Mouse (Mus musculus): ENCODE results near the gene 4921517D22Rik. TPM values are rescaled to one million over a fixed set of nuclear protein-coding genes. Genes with fewer than 3 reads are reported as not detected.

4921517D22Rik gene
- polyA plus RNA-seq, 1 experiment: not detected

DNA sequence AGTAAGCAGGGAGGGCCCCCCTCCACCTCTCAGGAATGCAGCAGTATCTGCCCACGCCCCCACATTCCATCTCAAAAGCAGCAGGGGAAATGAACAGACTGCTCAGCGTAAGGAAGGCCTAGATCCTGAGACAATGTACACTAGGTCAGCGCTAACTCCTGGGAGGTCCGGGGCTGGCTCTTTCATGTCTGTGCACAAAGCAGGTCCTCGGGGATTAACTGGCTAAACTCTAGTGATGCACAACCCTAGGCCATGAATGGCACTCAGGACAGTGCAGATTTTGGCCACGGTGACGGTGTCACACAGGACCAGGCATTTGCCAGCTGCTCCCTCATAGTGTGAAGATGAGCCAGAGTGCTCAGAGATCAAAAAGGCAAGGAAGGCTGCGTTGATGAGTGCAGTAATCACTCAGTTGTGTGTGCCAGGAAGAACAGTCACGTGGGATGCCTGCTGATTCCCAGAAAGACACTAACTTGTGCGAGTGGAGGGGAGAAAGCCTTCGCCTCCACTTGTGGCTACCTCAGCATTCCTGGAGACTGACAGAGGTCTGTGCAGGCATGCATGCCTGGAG, 47.1 kb downstream of the 4921517D22Rik start:
- no peak for TF ChIP-seq POLR2A (IDR thresholded peaks at IDR 0.05; ENCODE audit: low read depth, low read length)
- TF ChIP-seq CTCF (IDR thresholded peaks at IDR 0.05; ENCODE audit: extremely low read depth, insufficient read depth, insufficient read length, insufficient replicate concordance): no peak
- Histone ChIP-seq H3K27me3 (ENCODE audit: control insufficient read depth, insufficient read depth, low read length) (no peaks in the 10 kb centered on the region), H3K36me3 (ENCODE audit: control insufficient read depth, insufficient read depth, low read length) (peaks cover 2% of the 10 kb centered on the region; the same call in 1 of the 2 replicates), H3K4me3 (ENCODE audit: extremely low read depth, insufficient read depth, insufficient read length) (no peak overlapping the region), H3K4me1 (ENCODE audit: control insufficient read depth, insufficient read depth, insufficient read length) (no peaks in the 10 kb centered on the region; the same call in 1 of the 2 replicates), H3K27ac (ENCODE audit: insufficient read depth, low read length) (no peak overlapping the region)
- DNase-seq (ENCODE audit: low read depth in 1 of 2, low spot score in 2 of 2): no peak
- WGBS: 95% methylated on average over 11 of the region's 11 CpGs

DNA sequence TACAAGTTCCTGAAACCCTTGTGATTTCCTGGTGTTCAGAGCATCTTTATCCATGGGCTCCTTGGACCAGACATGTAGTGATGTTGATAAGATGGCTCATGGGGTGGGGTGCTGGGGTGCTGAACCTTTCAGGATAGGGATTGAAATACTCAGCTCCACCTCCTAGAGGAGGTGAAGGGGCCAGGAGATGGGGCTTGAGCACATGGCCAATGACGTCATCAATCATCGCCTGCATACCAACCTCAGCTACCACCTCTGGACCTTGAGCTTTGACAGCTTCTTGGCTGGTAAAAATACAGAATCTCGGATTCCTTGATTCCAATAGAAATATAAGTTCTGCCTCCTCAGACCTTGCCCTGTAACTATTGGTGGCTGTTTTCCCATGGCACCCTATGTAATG, 48.4 kb downstream of the 4921517D22Rik start:
- H3K27ac ChIP-seq (ENCODE audit: insufficient read depth, low read length): no peak overlapping the region

DNA sequence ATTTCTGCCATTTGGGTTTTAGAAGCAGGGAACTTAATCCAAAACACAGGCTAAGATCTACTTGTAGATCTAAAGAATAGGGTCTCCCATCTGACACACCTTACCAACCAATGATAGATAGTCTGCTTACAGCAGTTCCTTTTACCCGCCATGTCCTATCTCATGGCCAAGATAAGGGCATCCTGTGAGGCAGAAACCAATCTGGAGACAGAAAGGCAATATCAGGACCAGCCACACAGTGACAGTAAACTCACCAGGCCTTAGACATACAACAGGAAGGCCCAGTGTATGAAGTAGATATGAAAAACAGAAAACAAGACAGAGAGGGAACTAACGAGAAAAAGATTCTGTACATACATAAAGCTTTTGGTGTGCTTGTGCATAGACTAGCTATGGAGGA, 51.1 kb downstream of the 4921517D22Rik start:
- no peaks in the 10 kb centered on the region for H3K4me1 ChIP-seq (ENCODE audit: control insufficient read depth, insufficient read depth, insufficient read length)
- TF ChIP-seq CTCF (IDR thresholded peaks at IDR 0.05; ENCODE audit: extremely low read depth, insufficient read depth, insufficient read length, insufficient replicate concordance) (no peak), POLR2A (IDR thresholded peaks at IDR 0.05; ENCODE audit: low read depth, low read length) (no peak)
- no peak overlapping the region for H3K4me3 ChIP-seq (ENCODE audit: extremely low read depth, insufficient read depth, insufficient read length)
- DNase-seq (ENCODE audit: low read depth in 1 of 2, low spot score in 2 of 2): no peak
- 73% methylated on average over 2 of the region's 2 CpGs for WGBS
- H3K27me3 ChIP-seq (ENCODE audit: control insufficient read depth, insufficient read depth, low read length): no peaks in the 10 kb centered on the region
- H3K27ac ChIP-seq (ENCODE audit: insufficient read depth, low read length): no peak overlapping the region
- H3K36me3 ChIP-seq (ENCODE audit: control insufficient read depth, insufficient read depth, low read length): peaks cover 3% of the 10 kb centered on the region; the same call in 1 of the 2 replicates

More for the DNA sequence above, 48.4 kb downstream of the 4921517D22Rik start:
- no peak for TF ChIP-seq POLR2A (IDR thresholded peaks at IDR 0.05; ENCODE audit: low read depth, low read length)
- H3K27me3 ChIP-seq (ENCODE audit: control insufficient read depth, insufficient read depth, low read length): no peaks in the 10 kb centered on the region
- no peaks in the 10 kb centered on the region; the same call in 1 of the 2 replicates for H3K4me1 ChIP-seq (ENCODE audit: control insufficient read depth, insufficient read depth, insufficient read length)
- DNase-seq (ENCODE audit: low read depth in 1 of 2, low spot score in 2 of 2): no peak
- 97% methylated on average over 3 of the region's 3 CpGs for WGBS
- H3K4me3 ChIP-seq (ENCODE audit: extremely low read depth, insufficient read depth, insufficient read length): no peak overlapping the region
- H3K36me3 ChIP-seq (ENCODE audit: control insufficient read depth, insufficient read depth, low read length): peaks cover under 1% of the 10 kb centered on the region; the same call in 1 of the 2 replicates

DNA sequence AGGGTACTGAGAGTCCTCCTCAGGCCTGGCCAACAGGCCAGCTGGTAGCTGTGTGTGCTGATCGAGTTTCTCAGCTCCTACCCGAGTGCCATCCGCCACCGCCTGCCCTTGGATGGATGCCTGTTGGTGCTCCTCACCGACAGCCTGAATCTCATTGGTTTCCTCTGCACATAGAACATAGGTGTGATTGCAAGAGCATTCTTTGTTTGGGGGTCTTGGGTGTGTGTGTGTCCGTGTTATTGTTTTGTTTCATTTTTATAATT, 53.8 kb downstream of the 4921517D22Rik start:
- peaks cover 10% of the 10 kb centered on the region for H3K36me3 ChIP-seq (ENCODE audit: control insufficient read depth, insufficient read depth, low read length)
- no peak overlapping the region for H3K27ac ChIP-seq (ENCODE audit: insufficient read depth, low read length)
- TF ChIP-seq POLR2A (IDR thresholded peaks at IDR 0.05; ENCODE audit: low read depth, low read length) (no peak), CTCF (IDR thresholded peaks at IDR 0.05; ENCODE audit: extremely low read depth, insufficient read depth, insufficient read length, insufficient replicate concordance) (no peak)
- no peaks in the 10 kb centered on the region for H3K27me3 ChIP-seq (ENCODE audit: control insufficient read depth, insufficient read depth, low read length)
- no peaks in the 10 kb centered on the region for H3K4me1 ChIP-seq (ENCODE audit: control insufficient read depth, insufficient read depth, insufficient read length)
- DNase-seq (ENCODE audit: low read depth in 1 of 2, low spot score in 2 of 2): no peak
- no peak overlapping the region for H3K4me3 ChIP-seq (ENCODE audit: extremely low read depth, insufficient read depth, insufficient read length)
- WGBS: 91% methylated on average over 6 of the region's 6 CpGs

DNA sequence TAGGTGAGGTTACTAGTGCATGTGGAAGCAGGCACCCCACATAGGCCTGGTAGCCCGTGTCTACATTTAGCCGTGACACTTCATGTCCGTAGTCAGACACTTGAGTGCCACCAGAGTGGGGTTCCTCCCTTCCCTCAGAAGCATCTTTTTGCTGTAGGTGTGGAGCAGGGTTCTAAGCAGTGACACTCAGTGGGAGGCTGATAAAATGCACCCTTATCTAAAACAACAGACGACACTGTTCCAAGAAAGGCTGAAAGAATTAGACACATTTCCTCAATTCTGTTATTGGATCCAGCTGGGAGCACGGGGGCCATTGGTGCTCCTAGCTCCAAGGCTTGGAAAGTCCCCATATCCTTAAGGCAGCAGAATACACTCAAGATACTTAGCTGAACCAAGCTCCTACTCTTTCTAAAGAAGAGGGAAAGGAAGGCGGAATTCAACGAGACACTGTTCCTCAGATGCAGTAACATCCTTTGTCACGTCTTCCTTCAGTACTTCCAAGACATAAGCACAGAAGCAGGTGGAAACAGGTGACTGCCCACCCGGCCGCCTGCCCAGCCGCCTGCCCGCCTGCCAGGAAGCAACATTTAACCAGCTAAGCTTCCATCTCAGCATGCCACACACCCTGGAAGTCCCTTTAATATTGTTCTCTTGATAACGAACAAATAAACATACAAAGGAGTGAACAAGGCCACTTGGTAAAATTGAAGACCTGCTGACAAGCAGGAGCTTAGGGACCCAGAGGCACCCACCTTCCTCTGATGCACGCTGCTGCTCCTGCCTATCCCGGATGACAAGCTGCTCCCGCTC, 54.3 kb downstream of the 4921517D22Rik start:
- no peaks in the 10 kb centered on the region for H3K27me3 ChIP-seq (ENCODE audit: control insufficient read depth, insufficient read depth, low read length)
- TF ChIP-seq POLR2A (IDR thresholded peaks at IDR 0.05; ENCODE audit: low read depth, low read length) (no peak), CTCF (IDR thresholded peaks at IDR 0.05; ENCODE audit: extremely low read depth, insufficient read depth, insufficient read length, insufficient replicate concordance) (no peak)
- WGBS: 86% methylated on average over 16 of the region's 16 CpGs
- peaks cover 10% of the 10 kb centered on the region for H3K36me3 ChIP-seq (ENCODE audit: control insufficient read depth, insufficient read depth, low read length)
- no peaks in the 10 kb centered on the region for H3K4me1 ChIP-seq (ENCODE audit: control insufficient read depth, insufficient read depth, insufficient read length)
- DNase-seq (ENCODE audit: low read depth in 1 of 2, low spot score in 2 of 2): no peak
- H3K27ac ChIP-seq (ENCODE audit: insufficient read depth, low read length): no peak overlapping the region
- H3K4me3 ChIP-seq (ENCODE audit: extremely low read depth, insufficient read depth, insufficient read length): no peak overlapping the region

DNA sequence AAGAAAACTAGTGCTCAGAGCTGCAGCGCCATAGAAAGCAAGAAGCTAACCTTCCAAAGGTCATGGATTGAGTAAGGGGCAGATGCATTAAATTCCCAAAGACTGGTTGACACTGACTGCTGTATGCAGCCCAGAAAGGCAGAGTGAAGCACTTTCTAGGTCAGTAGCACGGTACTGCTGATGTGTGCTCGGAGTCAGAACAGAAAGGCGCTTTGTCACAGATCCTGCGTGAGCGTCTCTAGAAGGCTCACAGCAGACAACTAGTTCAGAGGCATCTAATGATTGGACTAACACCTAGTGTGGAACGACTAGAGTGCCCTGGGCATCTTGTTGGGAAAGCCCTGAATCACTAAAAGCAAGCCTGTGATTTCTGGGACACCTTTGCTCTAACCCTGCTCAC, 56.1 kb downstream of the 4921517D22Rik start:
- WGBS: 93% methylated on average over 7 of the region's 7 CpGs
- no peak overlapping the region for H3K27ac ChIP-seq (ENCODE audit: insufficient read depth, low read length)
- no peak overlapping the region for H3K4me3 ChIP-seq (ENCODE audit: extremely low read depth, insufficient read depth, insufficient read length)
- DNase-seq (ENCODE audit: low read depth in 1 of 2, low spot score in 2 of 2): no peak
- H3K27me3 ChIP-seq (ENCODE audit: control insufficient read depth, insufficient read depth, low read length): no peaks in the 10 kb centered on the region
- no peak for TF ChIP-seq CTCF (IDR thresholded peaks at IDR 0.05; ENCODE audit: extremely low read depth, insufficient read depth, insufficient read length, insufficient replicate concordance)
- TF ChIP-seq POLR2A (IDR thresholded peaks at IDR 0.05; ENCODE audit: low read depth, low read length): no peak
- no peaks in the 10 kb centered on the region for H3K4me1 ChIP-seq (ENCODE audit: control insufficient read depth, insufficient read depth, insufficient read length)
- peaks cover 12% of the 10 kb centered on the region for H3K36me3 ChIP-seq (ENCODE audit: control insufficient read depth, insufficient read depth, low read length)

Other genes starting within 250 kb of the 4921517D22Rik start
- 5.1 and 5.4 TPM in 2 replicates for gene Agtpbp1, start 108.9 kb downstream of the 4921517D22Rik start, polyA plus RNA-seq (2012; rRNA removed)
- 11.7 and 16.2 TPM in 2 replicates for gene Naa35, start 108.8 kb downstream of the 4921517D22Rik start, polyA plus RNA-seq (2012; rRNA removed)
- gene Golm1, start 18.3 kb downstream of the 4921517D22Rik start, polyA plus RNA-seq (2012; rRNA removed): 6.1 and 6.6 TPM in 2 replicates
- not detected in 2 replicates for gene Spata31d1a, start 16.2 kb upstream of the 4921517D22Rik start, polyA plus RNA-seq (2012; rRNA removed)
- gene Spata31d1b, start 18.2 kb upstream of the 4921517D22Rik start, polyA plus RNA-seq (2012; rRNA removed): not detected in 2 replicates
- gene Spata31d1d, start 37.6 kb upstream of the 4921517D22Rik start, polyA plus RNA-seq (2012; rRNA removed): not detected in 2 replicates
- gene 1700014D04Rik, start 52.6 kb upstream of the 4921517D22Rik start, polyA plus RNA-seq (2012; rRNA removed): 0.06 TPM in 1 of 2 replicates, not detected in the other
- gene Isca1, start 75.7 kb upstream of the 4921517D22Rik start, polyA plus RNA-seq (2012; rRNA removed): 78.4 and 112 TPM in 2 replicates
- not detected in 2 replicates for gene Gm49354, start 88.1 kb upstream of the 4921517D22Rik start, polyA plus RNA-seq (2012; rRNA removed)
- 21.2 and 22.2 TPM in 2 replicates for gene Tut7, start 129.0 kb upstream of the 4921517D22Rik start, polyA plus RNA-seq (2012; rRNA removed)